Mouse (Mus musculus) gastrocnemius, postnatal 14 days (tissue): ENCODE data around the gene Gm20518. TPM values are rescaled to one million over a fixed set of nuclear protein-coding genes. Genes with fewer than 3 reads are reported as not detected.
A peak's percentile ranks its signal among the peaks of the same experiment; 100 is the strongest.

Experiments
- DNase-seq: peaks from one replicate; pipeline ENCODE4 v3.0.0; 2021; ENCODE audit warnings: mixed read lengths
- intact Hi-C: fragments of 180-260 bp; cut with DNase I; formaldehyde crosslinking; loops from one replicate; pipeline ENCODE4 v1.15.1; 2025; ENCODE audit warnings: low total_unique reads
- total RNA-seq, 2 experiments: library from RNA; stranded (reverse); gene quantifications; 2 replicates each; pipeline ENCODE4 v1.2.3; 2021

The Gm20518 gene
- total RNA-seq, 2 experiments from 2014 or later = 0.16 to 0.29 TPM

DNA sequence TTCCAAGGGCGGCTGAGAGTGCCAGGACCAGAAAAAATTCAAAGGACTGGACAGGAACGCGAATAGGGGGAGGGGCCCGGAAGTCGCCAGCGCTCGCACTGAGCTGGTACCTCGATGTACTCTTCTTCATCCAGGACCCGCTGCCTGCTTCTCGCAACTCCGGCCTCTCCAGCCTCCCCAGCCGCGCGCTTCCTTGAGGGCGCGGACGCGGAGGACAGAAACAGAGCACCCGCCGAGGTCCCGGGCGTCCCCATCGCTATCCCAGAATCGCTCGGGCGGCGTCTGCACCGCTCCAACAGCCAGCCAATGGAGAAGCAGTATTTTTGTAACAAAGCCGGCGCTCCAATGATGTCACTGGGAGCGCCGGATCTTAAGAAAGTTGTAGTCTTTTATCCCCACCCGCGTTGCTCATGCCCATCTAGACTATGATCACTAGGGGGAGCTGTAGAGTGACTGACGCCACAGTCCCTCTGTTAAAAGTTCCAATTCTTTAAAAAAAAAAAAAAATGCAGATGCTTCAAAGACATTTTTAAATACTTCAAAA, 19.7 kb upstream of the Gm20518 start, which contains the start of gene Ess2:
TSS of gene Ess2 (minus strand) at position 297 of the 544 bp plus-strand sequence.
- intact Hi-C loops = loop anchor here (5.0 kb wide), 2 partner anchors 76 to 136 kb away; no protein-coding TSS in a partner anchor
- DNase-seq = peak; percentile 85

DNA sequence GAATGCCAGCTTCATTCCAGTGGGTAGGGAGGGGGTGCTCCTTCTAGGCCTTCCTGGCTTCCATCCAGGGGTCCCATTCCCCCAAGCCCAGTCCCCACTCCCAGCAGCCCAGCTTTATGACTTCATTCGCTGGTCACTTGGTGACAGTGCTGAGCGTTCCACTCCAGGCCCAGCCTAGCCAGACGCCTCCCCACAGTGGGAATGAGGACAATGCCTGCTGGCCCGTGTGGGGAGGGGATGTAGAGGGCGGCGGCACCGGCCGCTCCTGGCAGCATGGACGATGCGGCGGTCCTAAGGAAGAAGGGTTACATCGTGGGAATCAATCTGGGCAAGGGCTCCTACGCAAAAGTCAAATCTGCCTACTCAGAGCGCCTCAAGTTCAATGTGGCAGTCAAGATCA, 7.0 kb upstream of the Gm20518 start, which contains the start of the genes Dgcr2 and Tssk2:
TSS of gene Dgcr2 (minus strand) at position 101 of the 400 bp plus-strand sequence.
TSS of gene Tssk2 (plus strand) at position 176 of the 400 bp plus-strand sequence.
- intact Hi-C loops = no loop called here
- no peak for DNase-seq

DNA sequence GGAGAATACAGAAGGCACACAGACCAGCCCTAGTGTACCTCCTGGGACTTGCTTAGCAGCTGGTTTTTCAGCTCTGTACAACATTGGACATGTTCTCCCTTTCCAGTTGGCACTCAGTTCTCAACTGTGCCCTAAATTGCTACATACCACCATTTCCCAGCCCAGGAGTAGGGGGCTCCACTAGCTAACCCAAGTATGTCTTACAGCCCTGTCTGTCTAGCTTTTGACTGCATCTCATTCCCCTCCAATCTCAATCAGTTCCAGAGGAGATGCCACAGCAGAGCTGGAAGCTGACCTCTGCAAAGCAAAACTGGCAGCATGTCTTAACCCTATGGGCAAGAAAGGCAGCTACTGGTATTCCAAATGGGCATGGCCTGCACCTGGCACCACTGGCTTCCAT, 4.6 kb upstream of the Gm20518 start:
- intact Hi-C loops = no loop called here

DNA sequence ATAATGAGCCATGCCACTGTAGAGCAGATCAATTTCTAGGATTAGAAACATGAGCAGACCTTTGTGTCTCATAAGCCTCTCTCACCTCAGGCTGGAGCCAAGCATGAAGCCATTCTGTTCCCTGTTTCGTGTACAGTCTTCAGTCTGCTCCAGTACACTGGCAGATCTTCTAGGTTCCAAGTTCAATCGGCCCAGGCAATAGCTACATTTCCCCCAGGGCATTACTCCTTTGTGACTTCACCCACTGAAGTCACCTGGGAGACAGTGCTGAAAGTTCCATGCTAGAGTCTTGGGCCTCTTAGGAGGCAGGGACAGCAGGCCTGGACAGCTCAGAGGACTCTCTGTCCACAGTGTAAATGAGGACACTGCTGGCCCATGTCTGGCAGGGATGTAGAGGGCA, 2.5 kb upstream of the Gm20518 start, which contains the start of gene Tssk1:
TSS of gene Tssk1 (plus strand) at position 301 of the 400 bp plus-strand sequence.
- intact Hi-C loops = no loop called here
- DNase-seq = no peak

More for the DNA sequence above, 4.6 kb upstream of the Gm20518 start:
- no peak for DNase-seq

DNA sequence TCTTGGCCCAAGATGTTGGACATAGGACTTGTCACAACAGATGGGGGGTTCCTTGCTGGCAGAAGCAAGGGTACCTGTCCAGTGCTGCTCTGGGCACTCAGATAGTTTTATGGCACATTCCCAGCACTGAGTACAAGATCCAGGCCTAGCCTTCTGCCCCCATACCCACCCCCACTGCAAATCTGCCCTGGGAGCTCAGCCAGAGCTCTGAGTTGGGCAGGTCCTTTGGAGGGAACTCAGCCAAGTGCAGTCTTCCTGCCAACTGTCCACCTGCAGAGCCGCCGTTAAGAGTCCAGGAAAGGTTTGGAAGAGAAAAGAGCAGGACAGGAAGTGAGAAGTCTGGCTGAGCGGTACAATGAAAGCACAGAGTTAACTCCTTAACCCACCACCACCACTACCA, 1.1 kb upstream of the Gm20518 start:
- no peak for DNase-seq
- intact Hi-C loops = no loop called here

DNA sequence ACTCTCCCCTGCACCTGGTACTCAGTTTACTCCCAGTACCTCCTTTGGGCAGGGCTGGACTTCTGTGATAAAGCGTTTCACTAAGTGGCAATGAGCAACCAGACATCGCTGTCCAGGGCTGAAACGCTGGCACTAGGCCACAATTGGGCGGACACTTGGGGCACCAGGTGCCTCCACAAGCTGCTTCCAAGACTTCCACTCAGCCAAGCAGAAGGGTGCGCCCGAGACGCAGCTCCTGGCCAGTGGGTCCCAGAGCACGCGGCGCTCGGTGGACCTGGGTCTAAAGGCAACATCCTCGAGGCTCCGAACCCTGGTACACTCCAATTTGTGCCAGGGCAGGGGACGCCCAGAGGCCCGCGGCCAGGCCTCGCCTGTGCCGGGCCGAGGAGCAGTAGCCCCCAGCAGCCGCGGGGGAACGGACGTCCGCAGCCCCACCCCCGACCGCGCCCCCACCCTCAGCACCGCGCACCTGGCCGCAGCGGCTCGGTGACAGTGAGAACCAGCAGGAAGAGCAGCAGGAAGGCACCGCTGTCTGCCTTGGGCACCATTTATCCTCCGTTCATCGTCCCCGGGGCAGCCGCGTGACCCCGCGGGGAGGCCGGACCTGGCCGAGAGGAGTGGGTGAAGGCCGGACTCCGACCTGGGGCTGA, 429 bp downstream of the Gm20518 start:
- peak; percentile 82 for DNase-seq
- intact Hi-C loops = no loop called here

DNA sequence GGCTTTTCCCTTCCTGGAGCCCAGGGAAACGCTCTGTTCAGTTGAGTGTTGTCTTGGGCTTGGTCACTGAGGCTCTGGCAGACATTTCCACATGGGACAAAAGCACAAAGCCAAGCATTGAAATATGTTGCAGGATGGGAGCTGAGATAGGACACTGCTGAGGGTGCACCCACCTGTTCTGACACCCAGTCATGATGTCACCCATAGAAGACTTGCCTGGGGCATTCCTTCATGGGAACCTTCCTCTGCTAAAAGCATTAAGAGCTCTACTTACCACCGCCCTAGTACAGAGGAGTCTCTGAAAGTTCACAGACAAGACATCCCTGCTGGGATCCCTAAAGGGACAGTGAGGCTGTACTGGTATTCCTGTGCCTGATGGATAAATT, 1.1 kb downstream of the Gm20518 start:
- intact Hi-C loops = no loop called here
- DNase-seq = no peak

DNA sequence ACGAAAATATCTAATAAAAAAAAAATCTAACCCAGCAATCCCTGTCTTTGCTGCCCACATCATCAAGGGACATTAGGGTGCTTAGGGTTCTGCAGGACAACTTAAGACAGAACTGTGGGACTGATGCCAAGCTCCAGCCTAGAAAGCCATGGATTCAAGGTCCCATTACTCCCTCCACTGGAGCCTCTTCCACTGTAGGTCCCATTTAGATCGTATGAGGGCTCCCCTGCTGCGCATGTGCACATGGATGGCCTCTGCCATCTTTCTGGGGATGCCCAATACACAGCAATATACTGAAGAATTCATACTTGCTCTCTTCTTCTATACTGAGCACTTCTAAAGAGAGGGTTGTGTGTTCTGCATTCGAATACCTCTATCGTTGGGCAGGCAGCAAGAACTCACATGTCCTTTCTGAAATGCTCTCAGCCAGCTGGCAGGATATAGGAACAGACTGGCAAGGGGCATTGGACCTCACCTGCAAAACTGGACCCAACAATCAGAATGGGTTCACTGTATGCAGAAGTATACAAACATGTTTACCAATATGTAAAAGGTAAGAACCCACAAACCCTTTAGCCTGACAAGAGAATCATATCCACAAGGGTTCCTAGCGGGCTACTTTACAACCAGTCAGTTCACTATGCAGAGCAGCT, 1.7 kb downstream of the Gm20518 start:
- DNase-seq = no peak

DNA sequence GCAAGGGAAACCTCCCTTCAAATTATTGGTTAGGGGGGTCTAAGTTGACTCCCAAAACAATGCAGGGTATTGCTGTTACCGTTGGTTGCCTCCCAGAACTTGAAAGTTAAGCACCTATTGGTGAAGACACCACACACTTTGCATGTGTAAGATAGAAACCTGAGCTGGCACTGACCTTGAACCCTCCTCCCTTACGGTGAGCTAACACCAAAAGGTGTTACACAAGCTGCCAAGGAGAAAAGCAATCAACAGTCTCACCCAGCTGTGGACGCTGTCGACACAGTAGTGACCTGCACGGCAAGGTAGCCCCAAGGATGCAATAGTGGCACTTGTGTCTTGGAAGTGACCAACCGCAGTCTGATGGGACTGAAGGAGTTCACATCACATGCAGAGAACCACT, 7.4 kb downstream of the Gm20518 start:
- no peak for DNase-seq
- intact Hi-C loops = no loop called here

More for the DNA sequence above, 1.7 kb downstream of the Gm20518 start:
- intact Hi-C loops = no loop called here

DNA sequence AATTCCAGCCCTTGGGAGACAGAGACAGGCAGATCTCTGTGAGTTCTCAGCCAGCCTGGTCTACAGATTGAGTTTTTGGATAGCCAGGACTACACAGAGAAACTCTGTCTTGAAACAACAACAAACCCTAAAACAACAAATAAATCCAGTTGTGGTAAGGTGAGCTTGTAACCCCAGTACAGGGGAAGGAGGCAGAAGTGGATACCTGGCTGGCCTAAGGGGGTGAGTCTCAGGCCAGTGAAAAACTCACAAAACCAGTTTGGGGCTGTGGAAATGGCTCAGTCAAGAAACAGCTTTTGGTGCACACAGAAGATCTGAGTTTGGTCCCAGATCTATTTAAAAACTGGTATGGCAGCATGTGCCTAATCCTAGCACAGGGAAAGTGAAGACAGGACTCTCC, 9.3 kb downstream of the Gm20518 start:
- no peak for DNase-seq
- intact Hi-C loops = no loop called here

DNA sequence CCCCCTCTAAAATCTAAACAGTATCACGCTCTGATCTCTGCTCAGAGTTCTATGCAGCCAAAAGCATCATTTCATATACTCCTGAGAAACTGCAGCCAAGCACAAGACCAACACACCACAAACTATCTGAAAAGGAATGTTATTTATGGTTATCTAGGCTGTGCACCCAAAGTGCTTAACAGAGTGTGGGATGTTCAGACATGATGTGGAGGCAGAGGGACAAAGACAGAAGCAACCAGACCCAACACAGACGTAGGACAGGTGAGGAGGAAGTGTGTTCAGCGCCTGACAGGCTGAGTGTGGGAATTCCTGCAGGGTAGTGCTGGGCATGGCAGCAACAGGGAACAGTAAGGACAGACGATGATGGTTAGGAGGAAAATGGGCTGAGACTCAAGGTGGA, 11.9 kb downstream of the Gm20518 start:
- intact Hi-C loops = no loop called here
- no peak for DNase-seq

DNA sequence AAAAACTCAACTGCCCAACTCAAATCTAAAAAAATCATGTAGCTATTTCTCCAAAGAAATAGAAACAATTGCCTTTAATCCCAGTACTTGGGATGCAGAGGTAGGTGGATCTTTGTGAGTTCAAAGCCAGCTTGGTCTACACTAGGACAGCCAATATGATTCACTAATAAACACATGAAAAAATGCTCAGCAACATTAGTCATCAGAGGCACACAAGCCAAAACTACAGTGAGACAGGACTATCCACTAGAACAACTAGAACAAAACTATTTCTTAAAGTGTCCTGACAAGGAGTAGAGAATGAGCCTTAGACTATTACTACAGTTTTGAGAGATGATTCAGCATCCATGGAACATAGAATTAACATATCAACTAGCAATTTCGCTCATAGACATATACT, 15.4 kb downstream of the Gm20518 start:
- intact Hi-C loops = no loop called here

DNA sequence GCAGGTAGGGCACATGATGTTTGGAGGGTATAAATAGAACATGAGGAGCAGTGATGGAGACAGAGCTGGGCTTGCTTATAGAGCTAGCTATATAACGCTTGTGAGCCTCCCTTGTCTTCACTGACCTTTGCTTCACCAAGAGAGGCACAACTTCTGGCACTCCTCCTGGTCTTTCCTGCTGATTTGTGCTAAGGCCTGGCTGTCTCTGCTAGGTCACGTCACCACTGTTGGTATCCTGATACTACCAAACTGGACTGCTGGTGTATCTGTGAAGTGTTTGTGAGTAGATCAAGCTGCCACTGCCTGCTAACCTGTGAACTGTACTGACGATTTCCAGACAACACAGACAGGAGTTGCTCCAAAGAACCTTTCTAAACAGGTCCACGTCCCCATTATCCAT, 16.3 kb downstream of the Gm20518 start:
- intact Hi-C loops = no loop called here
- no peak for DNase-seq

More for the DNA sequence above, 15.4 kb downstream of the Gm20518 start:
- DNase-seq = no peak

DNA sequence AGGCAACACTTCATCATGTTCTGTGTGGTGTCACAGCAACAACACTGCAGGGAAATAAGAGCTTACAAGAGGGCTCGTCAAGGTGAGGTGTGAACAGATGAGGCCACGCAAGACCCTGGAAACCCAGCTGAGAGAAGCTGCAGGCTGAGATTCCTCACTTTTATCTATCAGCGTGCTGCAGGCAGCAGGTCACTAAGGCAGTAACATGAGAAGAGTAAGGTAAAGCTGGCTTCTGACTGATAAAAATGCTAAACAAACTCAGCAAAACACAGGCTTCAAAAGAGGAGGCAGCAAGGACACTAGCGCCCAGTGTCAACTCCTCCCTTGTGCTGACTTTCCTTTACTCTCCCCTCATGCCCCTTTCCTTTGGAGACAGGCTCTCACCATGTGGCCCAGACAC, 18.5 kb downstream of the Gm20518 start:
- intact Hi-C loops = no loop called here
- DNase-seq = no peak

DNA sequence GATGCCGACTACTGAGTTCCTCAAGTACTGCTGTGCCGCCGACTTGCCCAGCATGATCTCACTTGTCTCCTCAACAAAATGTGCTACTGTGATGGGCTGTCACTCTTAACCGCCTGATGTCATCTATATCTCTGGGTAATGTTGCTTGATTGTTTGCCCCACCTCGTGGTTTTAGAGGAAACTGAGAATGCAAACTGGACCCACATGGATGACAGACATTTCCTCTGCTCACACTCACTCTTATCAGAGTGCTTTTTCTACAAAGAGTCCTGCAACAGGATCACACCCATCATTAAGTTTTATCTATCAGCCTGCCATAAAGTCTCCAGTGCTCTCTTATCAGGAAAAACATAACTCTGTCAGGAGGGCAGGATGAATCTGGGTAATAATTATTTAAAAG, 20.2 kb downstream of the Gm20518 start:
- intact Hi-C loops = no loop called here
- DNase-seq = no peak

DNA sequence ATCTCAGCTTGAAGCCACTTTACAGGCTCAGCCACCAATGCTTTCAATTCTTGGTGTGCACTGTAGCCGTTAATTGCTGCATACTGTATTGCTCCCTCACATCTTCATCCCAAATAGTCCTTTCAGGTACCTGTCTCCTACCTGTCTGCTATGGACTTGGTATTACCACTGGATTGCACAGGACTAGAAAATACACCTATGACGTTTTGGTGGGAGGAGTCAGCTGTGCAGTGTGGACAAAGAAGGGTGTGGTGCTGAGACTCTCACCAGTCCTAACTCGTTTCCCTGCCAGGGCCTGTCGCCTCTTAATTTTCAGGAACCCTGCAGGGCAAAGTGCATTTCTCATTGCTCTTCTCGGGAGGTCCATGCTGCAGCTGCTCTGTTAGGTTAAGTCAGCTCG, 25.7 kb downstream of the Gm20518 start:
- intact Hi-C loops = no loop called here
- no peak for DNase-seq

DNA sequence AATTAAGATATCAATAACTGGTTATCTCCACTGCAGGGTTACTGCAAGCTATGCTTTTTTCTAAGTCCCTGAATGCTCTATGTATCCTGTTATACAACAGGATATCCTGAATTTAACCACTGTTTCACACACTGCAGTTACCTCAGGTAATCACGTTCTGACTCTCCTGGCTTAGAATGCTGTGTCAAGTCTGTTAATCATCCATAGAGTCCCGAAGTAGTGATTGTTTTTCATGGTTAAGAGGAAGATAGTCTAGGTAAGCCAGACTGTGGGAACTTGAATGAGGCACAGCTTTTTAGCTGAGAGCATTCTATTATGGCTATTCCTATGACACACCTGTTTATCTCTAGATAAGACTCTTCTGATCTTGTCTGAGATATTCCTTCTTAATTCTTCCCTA, 26.2 kb downstream of the Gm20518 start:
- no peak for DNase-seq
- intact Hi-C loops = no loop called here

DNA sequence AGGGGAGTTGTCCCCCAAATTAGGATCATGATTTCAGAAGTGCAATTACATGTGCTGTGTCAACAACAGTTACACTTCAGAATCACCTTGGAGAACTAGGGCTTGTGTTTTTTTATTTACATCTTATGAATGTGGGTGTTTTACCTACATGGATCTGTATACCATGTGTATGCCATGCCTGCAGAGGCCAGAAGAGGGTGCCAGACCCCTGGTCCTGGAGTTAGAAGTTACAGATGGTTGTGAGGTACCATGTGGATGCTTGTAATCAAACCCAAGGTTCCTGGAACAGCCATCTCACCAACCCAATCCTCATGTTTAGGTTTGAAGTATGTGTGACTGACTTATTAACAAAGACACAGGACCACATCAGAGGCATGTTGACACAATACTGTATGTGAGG, 32.9 kb downstream of the Gm20518 start:
- intact Hi-C loops = no loop called here
- DNase-seq = no peak

DNA sequence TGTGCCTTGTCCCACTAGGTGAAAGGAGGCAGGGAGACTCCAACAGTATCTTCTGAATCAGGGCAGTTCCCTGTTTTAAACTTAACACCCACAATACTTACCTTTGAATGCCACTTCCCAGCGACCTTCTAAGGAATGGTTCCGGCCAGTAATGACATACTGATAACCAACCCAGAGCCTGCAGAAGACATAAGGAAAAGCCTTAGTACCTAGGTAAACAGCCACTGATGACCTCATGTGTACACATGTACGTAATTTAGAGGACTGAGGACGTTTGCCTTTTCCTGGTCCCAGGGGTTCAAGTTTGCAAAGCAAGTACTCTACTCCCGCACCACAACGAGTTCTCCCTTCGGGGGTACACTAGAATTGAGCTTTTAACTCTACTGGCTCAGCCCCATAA, 34.3 kb downstream of the Gm20518 start:
- intact Hi-C loops = no loop called here
- no peak for DNase-seq

DNA sequence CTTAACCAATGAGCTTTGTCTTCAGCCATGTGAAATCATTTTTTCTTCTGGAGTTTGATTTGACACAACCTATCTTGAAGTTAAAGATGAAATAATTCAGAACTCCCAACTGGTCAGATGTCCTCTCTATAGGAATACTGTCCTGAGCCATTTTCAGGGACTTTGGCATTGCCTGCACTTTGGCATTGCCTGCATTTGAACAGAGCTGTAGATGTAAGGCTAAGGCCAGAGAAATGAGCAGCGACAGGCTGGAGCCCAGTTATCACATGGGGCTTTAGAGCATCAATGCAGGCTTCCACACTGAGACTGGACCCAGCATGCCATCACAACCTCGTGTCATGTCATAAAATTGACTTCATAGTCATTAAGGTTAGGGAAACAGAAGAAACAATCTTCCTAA, 38.2 kb downstream of the Gm20518 start:
- no peak for DNase-seq
- intact Hi-C loops = no loop called here

DNA sequence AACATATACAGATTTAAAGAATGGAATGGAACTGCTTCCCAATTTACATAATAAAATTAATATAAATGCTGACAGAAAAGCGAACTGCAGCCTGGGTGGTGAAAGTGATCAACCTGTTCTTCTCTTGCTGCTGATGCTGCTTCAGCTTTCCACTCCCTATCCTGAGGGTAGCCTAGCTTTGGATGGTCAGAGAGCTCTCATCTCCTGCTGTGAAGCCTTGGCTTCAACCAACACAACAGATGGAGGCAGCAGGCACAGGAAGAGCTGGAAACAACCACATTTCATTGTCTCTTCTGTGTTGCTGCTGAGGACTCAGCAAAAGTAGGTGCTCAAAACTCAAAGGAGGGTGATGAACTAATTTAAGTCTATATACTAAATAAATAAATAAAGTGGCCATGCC, 39.6 kb downstream of the Gm20518 start:
- DNase-seq = no peak
- intact Hi-C loops = no loop called here
